In the genomic region with DNA sequence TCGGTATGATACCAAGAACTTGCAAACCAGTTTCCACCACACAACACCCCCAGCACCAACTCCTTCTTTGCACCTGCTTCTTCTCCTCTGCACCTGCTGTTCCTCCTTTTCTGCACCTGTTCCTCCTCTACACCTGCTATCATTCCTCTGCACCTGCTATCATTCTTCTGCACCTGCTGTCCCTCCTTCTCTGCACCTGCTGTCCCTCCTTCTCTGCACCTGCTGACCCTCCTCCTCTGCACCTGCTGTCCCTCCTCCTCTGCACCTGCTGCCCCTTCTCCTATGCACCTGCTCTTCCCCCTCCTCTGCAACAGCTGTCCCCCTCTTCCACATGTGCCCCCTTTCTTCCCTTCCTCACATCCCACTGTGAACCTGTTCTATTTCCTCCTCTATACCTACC, we compare ENCODE assay signal across 1 mouse cellular context.
A peak's percentile ranks its signal among the peaks of the same experiment; 100 is the strongest.
TF ChIP-seq lines count a peak whose summit lies in the region.

No protein-coding gene starts in this region.

TF ChIP-seq in CH12.LX, 34 proteins besides CTCF, POLR2A, EP300 and RAD21:
- TF ChIP-seq PAX5 (IDR thresholded peaks at IDR 0.05; ENCODE audit: low read length), result no peak
- TF ChIP-seq TCF12 (IDR thresholded peaks at IDR 0.05; ENCODE audit: low read depth, low read length), result peak; percentile 68
- TF ChIP-seq UBTF (IDR thresholded peaks at IDR 0.05; ENCODE audit: low read depth, low read length), result no peak
TF ChIP-seq in CH12.LX: peak in this region for 1.
